Mouse (Mus musculus): Measurements from ENCODE around the gene 9530053A07Rik. TPM values are rescaled to one million over a fixed set of nuclear protein-coding genes. Genes with fewer than 3 reads are reported as not detected.

The 9530053A07Rik gene
- polyA plus RNA-seq, 1 experiment from 2014 or later = 0.05 TPM

- ATAC-seq (ENCODE audit: insufficient read depth, low FRiP score, low TSS enrichment) = no peak
- Histone ChIP-seq H3K27me3 (ENCODE audit: control insufficient read depth, insufficient read depth, low read length) (no peaks in the 10 kb centered on the region), H3K4me1 (ENCODE audit: control insufficient read depth, insufficient read depth, low read length) (peaks cover under 1% of the 10 kb centered on the region), H3K36me3 (ENCODE audit: control insufficient read depth, insufficient read depth, low read length) (no peaks in the 10 kb centered on the region), H3K4me3 (ENCODE audit: low read depth, low read length) (no peak overlapping the region), H3K9ac (ENCODE audit: low read length) (no peak overlapping the region), H3K4me2 (ENCODE audit: low read depth) (no peak overlapping the region), H3K27ac (ENCODE audit: low read depth, low read length) (no peak overlapping the region), H3K9me3 (ENCODE audit: control insufficient read depth, low read length) (peaks cover 5% of the 10 kb centered on the region; the same call in 1 of the 2 replicates)
- WGBS = 78% methylated on average over 6 of the region's 6 CpGs
- DNase-seq (ENCODE audit: low spot score) = no peak
These were observed 36.1 kb downstream of the 9530053A07Rik start for GRCm38 (mm10) chr7:28165406-28165805.

GRCm38 (mm10) chr7:28168320-28169115, 39.3 kb downstream of the 9530053A07Rik start:
- ATAC-seq (ENCODE audit: insufficient read depth, low FRiP score, low TSS enrichment) (no peak), DNase-seq (ENCODE audit: low spot score) (peak; percentile 76)
- WGBS = 11% methylated on average over 9 of the region's 9 CpGs
- peaks cover 5% of the 10 kb centered on the region; the same call in 1 of the 2 replicates for H3K9me3 ChIP-seq (ENCODE audit: control insufficient read depth, low read length)
- no peaks in the 10 kb centered on the region for H3K36me3 ChIP-seq (ENCODE audit: control insufficient read depth, insufficient read depth, low read length)
- no peak overlapping the region for H3K27ac ChIP-seq (ENCODE audit: low read depth, low read length)
- peaks cover 9% of the 10 kb centered on the region for H3K4me1 ChIP-seq (ENCODE audit: control insufficient read depth, insufficient read depth, low read length)
- peak overlapping the region; percentile 32 for H3K9ac ChIP-seq (ENCODE audit: low read length)
- no peaks in the 10 kb centered on the region for H3K27me3 ChIP-seq (ENCODE audit: control insufficient read depth, insufficient read depth, low read length)
- H3K4me2 ChIP-seq (ENCODE audit: low read depth) = peak overlapping the region; percentile 76
- peak overlapping the region; percentile 70 for H3K4me3 ChIP-seq (ENCODE audit: low read depth, low read length)

DNA sequence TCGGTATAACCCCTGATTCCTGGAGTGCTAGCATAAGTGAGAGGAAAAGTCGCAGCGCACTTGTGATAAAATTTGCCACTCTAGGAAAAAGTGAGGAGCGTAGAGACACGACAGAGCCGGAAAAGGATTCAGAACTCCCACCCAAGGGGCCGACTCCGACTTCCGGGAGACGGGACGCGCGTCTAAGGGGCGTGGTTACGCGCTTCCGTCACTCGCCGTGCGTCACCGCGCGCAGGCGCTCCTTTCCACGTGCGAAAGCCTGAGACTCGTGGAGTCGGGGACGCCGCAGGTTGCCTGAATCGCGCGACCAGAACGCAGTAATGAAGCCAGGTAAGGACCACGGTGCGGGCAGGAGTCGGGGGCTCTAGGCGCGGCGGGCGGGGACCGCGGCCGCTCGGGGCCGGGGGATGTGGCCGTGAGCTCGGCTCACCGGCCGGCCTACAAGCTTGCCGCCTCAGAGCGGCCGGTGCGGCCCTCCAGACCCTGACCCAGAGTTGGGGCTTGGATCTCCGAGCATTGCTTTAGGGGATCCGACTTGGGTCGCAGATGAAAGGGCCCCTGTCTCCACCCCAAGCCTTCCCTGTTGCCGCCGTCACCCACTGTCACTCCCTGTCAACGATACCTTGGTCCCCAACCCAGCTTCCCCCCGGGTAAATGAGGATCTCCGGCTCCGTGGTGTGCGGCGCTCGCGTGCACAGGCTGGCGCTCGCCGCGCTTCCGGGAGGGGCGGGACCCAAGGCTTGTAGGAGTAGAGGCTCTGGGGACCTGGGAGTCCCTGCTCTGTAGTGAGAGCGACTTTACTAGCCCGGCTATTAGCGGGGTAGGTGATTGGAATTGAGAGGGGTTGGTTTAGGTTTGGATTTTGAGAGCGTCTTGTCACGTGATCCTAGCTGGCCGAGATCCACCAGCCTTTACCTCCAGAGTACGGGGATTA, 40.5 kb downstream of the 9530053A07Rik start, which contains the start of gene Fbl:
Fbl (plus strand) TSS at position 222 of the 934 bp plus-strand sequence.
- H3K9ac ChIP-seq (ENCODE audit: low read length) = peak within 1 kb of the TSS; percentile 63
- peaks cover 5% of the 10 kb centered on the region; the same call in 1 of the 2 replicates for H3K9me3 ChIP-seq (ENCODE audit: control insufficient read depth, low read length)
- DNase-seq (ENCODE audit: low spot score) = peak; percentile 96
- H3K36me3 ChIP-seq (ENCODE audit: control insufficient read depth, insufficient read depth, low read length) = no peaks in the 10 kb centered on the region
- peaks cover 9% of the 10 kb centered on the region for H3K4me1 ChIP-seq (ENCODE audit: control insufficient read depth, insufficient read depth, low read length)
- peak within 1 kb of the TSS; percentile 76 for H3K4me2 ChIP-seq (ENCODE audit: low read depth)
- under 1% methylated on average over 80 of the region's 80 CpGs for WGBS
- H3K4me3 ChIP-seq (ENCODE audit: low read depth, low read length) = peak within 1 kb of the TSS; percentile 70
- peak; percentile 92 for ATAC-seq (ENCODE audit: insufficient read depth, low FRiP score, low TSS enrichment)
- H3K27me3 ChIP-seq (ENCODE audit: control insufficient read depth, insufficient read depth, low read length) = no peaks in the 10 kb centered on the region
- peak within 1 kb of the TSS; percentile 36; the same call in 1 of the 2 replicates for H3K27ac ChIP-seq (ENCODE audit: low read depth, low read length)

- Histone ChIP-seq H3K4me1 (ENCODE audit: control insufficient read depth, insufficient read depth, low read length) (peaks cover 9% of the 10 kb centered on the region), H3K27me3 (ENCODE audit: control insufficient read depth, insufficient read depth, low read length) (no peaks in the 10 kb centered on the region), H3K4me2 (ENCODE audit: low read depth) (no peak overlapping the region), H3K9ac (ENCODE audit: low read length) (no peak overlapping the region), H3K4me3 (ENCODE audit: low read depth, low read length) (no peak overlapping the region), H3K27ac (ENCODE audit: low read depth, low read length) (no peak overlapping the region), H3K9me3 (ENCODE audit: control insufficient read depth, low read length) (no peaks in the 10 kb centered on the region), H3K36me3 (ENCODE audit: control insufficient read depth, insufficient read depth, low read length) (peaks cover 9% of the 10 kb centered on the region)
- ATAC-seq (ENCODE audit: insufficient read depth, low FRiP score, low TSS enrichment) = no peak
- WGBS = 87% methylated on average over 4 of the region's 4 CpGs
- DNase-seq (ENCODE audit: low spot score) = no peak
These were observed 46.1 kb downstream of the 9530053A07Rik start for GRCm38 (mm10) chr7:28175358-28175757.

GRCm38 (mm10) chr7:28179228-28179627, 50.0 kb downstream of the 9530053A07Rik start, which contains the start of gene Dyrk1b:
Gene Dyrk1b (plus strand): TSS chr7:28179469.
- H3K27me3 ChIP-seq (ENCODE audit: control insufficient read depth, insufficient read depth, low read length) = no peaks in the 10 kb centered on the region
- peak within 1 kb of the TSS; percentile 78 for H3K4me2 ChIP-seq (ENCODE audit: low read depth)
- peak within 1 kb of the TSS; percentile 96 for H3K9ac ChIP-seq (ENCODE audit: low read length)
- peaks cover 23% of the 10 kb centered on the region for H3K36me3 ChIP-seq (ENCODE audit: control insufficient read depth, insufficient read depth, low read length)
- WGBS = under 1% methylated on average over 25 of the region's 25 CpGs
- H3K4me3 ChIP-seq (ENCODE audit: low read depth, low read length) = peak within 1 kb of the TSS; percentile 93
- peak within 1 kb of the TSS; percentile 88 for H3K27ac ChIP-seq (ENCODE audit: low read depth, low read length)
- 0 out of 2 replicates have a peak, but pooled peaks cover 5% of the 10 kb centered on the region for H3K4me1 ChIP-seq (ENCODE audit: control insufficient read depth, insufficient read depth, low read length)
- DNase-seq (ENCODE audit: low spot score) = peak; percentile 99
- H3K9me3 ChIP-seq (ENCODE audit: control insufficient read depth, low read length) = no peaks in the 10 kb centered on the region
- ATAC-seq (ENCODE audit: insufficient read depth, low FRiP score, low TSS enrichment) = peak; percentile 90

GRCm38 (mm10) chr7:28179741-28180377, 50.6 kb downstream of the 9530053A07Rik start:
- peaks cover 29% of the 10 kb centered on the region for H3K36me3 ChIP-seq (ENCODE audit: control insufficient read depth, insufficient read depth, low read length)
- H3K27ac ChIP-seq (ENCODE audit: low read depth, low read length) = peak overlapping the region; percentile 88
- ATAC-seq (ENCODE audit: insufficient read depth, low FRiP score, low TSS enrichment) (peak; percentile 94), DNase-seq (ENCODE audit: low spot score) (peak; percentile 96)
- H3K9ac ChIP-seq (ENCODE audit: low read length) = peak overlapping the region; percentile 96
- no peaks in the 10 kb centered on the region for H3K9me3 ChIP-seq (ENCODE audit: control insufficient read depth, low read length)
- H3K27me3 ChIP-seq (ENCODE audit: control insufficient read depth, insufficient read depth, low read length) = no peaks in the 10 kb centered on the region
- WGBS = 1% methylated on average over 41 of the region's 56 CpGs
- H3K4me1 ChIP-seq (ENCODE audit: control insufficient read depth, insufficient read depth, low read length) = 0 out of 2 replicates have a peak, but pooled peaks cover 5% of the 10 kb centered on the region
- H3K4me2 ChIP-seq (ENCODE audit: low read depth) = peak overlapping the region; percentile 78
- H3K4me3 ChIP-seq (ENCODE audit: low read depth, low read length) = peak overlapping the region; percentile 93

DNA sequence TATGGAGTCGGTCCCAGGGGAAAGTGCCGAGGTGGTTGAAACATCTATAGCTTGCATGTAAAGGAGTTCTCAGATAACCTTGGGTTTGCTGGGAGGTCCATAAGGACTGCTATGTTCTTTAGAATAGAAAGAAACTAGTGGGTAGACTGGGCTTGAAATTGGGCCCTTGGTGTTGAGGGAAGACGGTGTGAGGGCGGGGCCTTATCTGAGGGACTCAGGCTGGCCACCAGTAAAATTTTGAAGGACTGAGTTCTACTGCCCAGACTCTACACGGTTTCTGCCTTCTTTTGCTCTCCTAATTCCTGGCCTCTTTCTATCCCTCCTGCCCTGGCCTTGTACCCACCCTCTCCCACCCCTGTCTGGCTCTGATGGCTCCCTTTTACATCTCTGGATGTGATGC, 51.6 kb downstream of the 9530053A07Rik start:
- DNase-seq (ENCODE audit: low spot score) = no peak
- WGBS = 82% methylated on average over 5 of the region's 5 CpGs
- Histone ChIP-seq H3K36me3 (ENCODE audit: control insufficient read depth, insufficient read depth, low read length) (peaks cover 31% of the 10 kb centered on the region), H3K27ac (ENCODE audit: low read depth, low read length) (no peak overlapping the region), H3K9me3 (ENCODE audit: control insufficient read depth, low read length) (no peaks in the 10 kb centered on the region), H3K4me1 (ENCODE audit: control insufficient read depth, insufficient read depth, low read length) (0 out of 2 replicates have a peak, but pooled peaks cover 5% of the 10 kb centered on the region), H3K27me3 (ENCODE audit: control insufficient read depth, insufficient read depth, low read length) (no peaks in the 10 kb centered on the region), H3K4me3 (ENCODE audit: low read depth, low read length) (peak overlapping the region; percentile 93), H3K9ac (ENCODE audit: low read length) (peak overlapping the region; percentile 96; the same call in 1 of the 2 replicates), H3K4me2 (ENCODE audit: low read depth) (peak overlapping the region; percentile 78)
- ATAC-seq (ENCODE audit: insufficient read depth, low FRiP score, low TSS enrichment) = no peak

GRCm38 (mm10) chr7:28181376-28181775, 52.1 kb downstream of the 9530053A07Rik start:
- Histone ChIP-seq H3K4me3 (ENCODE audit: low read depth, low read length) (no peak overlapping the region), H3K9ac (ENCODE audit: low read length) (no peak overlapping the region)
- DNase-seq (ENCODE audit: low spot score) = no peak

More at GRCm38 (mm10) chr7:28181376-28181775, 52.1 kb downstream of the 9530053A07Rik start:
- Histone ChIP-seq H3K27me3 (ENCODE audit: control insufficient read depth, insufficient read depth, low read length) (no peaks in the 10 kb centered on the region), H3K4me2 (ENCODE audit: low read depth) (peak overlapping the region; percentile 78; the same call in 1 of the 2 replicates), H3K36me3 (ENCODE audit: control insufficient read depth, insufficient read depth, low read length) (peaks cover 33% of the 10 kb centered on the region), H3K27ac (ENCODE audit: low read depth, low read length) (no peak overlapping the region), H3K9me3 (ENCODE audit: control insufficient read depth, low read length) (no peaks in the 10 kb centered on the region), H3K4me1 (ENCODE audit: control insufficient read depth, insufficient read depth, low read length) (0 out of 2 replicates have a peak, but pooled peaks cover 5% of the 10 kb centered on the region)
- no peak for ATAC-seq (ENCODE audit: insufficient read depth, low FRiP score, low TSS enrichment)
- WGBS = 97% methylated on average over 12 of the region's 12 CpGs

All from neural tube, embryonic 11.5 days (tissue).